21 mouse cellular contexts compared by ENCODE assay signal in the genomic region with DNA sequence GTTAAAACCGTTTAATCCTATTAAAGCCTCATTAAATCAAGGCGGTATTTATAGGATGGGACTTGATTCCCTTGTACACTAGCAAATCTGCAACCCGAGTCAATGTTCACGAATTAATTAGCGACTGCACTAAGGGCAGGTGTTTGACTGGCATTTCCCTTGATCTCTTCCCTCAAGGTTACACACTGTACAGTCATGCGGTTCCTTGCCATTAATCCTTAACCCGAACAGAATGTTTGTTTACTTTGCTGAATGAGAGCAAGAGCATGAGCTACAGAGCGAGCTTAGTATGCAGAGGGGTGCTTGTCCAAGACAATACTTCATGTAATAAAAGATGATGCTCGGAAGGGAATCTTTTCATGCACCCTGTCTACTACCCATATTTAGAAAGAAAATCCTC.
A peak's percentile ranks its signal among the peaks of the same experiment; 100 is the strongest.
DNase-seq lines count a peak whose midpoint lies in the region; ATAC-seq and TF ChIP-seq lines count a peak whose summit lies in the region.
"Had no signal": no experiment of that assay in that cellular context is flagged by ENCODE, and none has a peak within 500 bp of the region (broad histone marks: within the 10 kb centered on the region; RNA-seq: fewer than 3 reads in every experiment).

No protein-coding gene starts in this region.

- H3K4me2 ChIP-seq in midbrain, embryonic 11.5 days, result no peak overlapping the region
- no peak overlapping the region for H3K4me2 ChIP-seq in midbrain, embryonic 16.5 days (ENCODE audit: low read length)
- H3K4me2 ChIP-seq in kidney, postnatal 0 days (ENCODE audit: low read length), result no peak overlapping the region
- no peak overlapping the region for H3K4me2 ChIP-seq in midbrain, embryonic 14.5 days (ENCODE audit: low read length)
- H3K4me2 ChIP-seq: hindbrain, embryonic 12.5 days; limb, embryonic 15.5 days; neural tube, embryonic 15.5 days had no signal

- H3K36me3 ChIP-seq in midbrain, embryonic 11.5 days (ENCODE audit: control insufficient read depth, insufficient read depth, low read length), result no peaks in the 10 kb centered on the region
- H3K36me3 ChIP-seq in midbrain, embryonic 16.5 days (ENCODE audit: control insufficient read depth, insufficient read depth, low read length), result no peaks in the 10 kb centered on the region
- no peaks in the 10 kb centered on the region for H3K36me3 ChIP-seq in kidney, adult 2 months (ENCODE audit: control insufficient read depth, insufficient read depth, low read length)
- no peaks in the 10 kb centered on the region for H3K36me3 ChIP-seq in kidney, postnatal 0 days (ENCODE audit: insufficient read depth, low read length)
- H3K36me3 ChIP-seq in midbrain, embryonic 14.5 days (ENCODE audit: control insufficient read depth, insufficient read depth, low read length), result no peaks in the 10 kb centered on the region
- H3K36me3 ChIP-seq: hindbrain, embryonic 12.5 days; limb, embryonic 15.5 days; neural tube, embryonic 15.5 days had no signal

- H3K4me1 ChIP-seq in midbrain, embryonic 11.5 days (ENCODE audit: control insufficient read depth, insufficient read depth, low read length), result peaks cover 4% of the 10 kb centered on the region; the same call in 1 of the 2 replicates
- H3K4me1 ChIP-seq in midbrain, embryonic 16.5 days (ENCODE audit: control insufficient read depth, insufficient read depth, low read length), result no peaks in the 10 kb centered on the region
- H3K4me1 ChIP-seq in kidney, adult 2 months (ENCODE audit: control insufficient read depth, insufficient read depth, low read length), result no peaks in the 10 kb centered on the region
- H3K4me1 ChIP-seq in kidney, postnatal 0 days (replicated peaks; ENCODE audit: insufficient read depth, low read length), result no peaks in the 10 kb centered on the region
- no peaks in the 10 kb centered on the region for H3K4me1 ChIP-seq in midbrain, embryonic 14.5 days (ENCODE audit: control insufficient read depth, insufficient read depth, low read length)
- H3K4me1 ChIP-seq: hindbrain, embryonic 12.5 days; limb, embryonic 15.5 days had no signal

- H3K27me3 ChIP-seq in midbrain, embryonic 11.5 days (ENCODE audit: control insufficient read depth, insufficient read depth, low read length), result no peaks in the 10 kb centered on the region
- H3K27me3 ChIP-seq in midbrain, embryonic 16.5 days (ENCODE audit: control insufficient read depth, insufficient read depth, low read depth, low read length), result no peaks in the 10 kb centered on the region
- no peaks in the 10 kb centered on the region for H3K27me3 ChIP-seq in kidney, adult 2 months (replicated peaks; ENCODE audit: control insufficient read depth, insufficient read depth, low read length)
- H3K27me3 ChIP-seq in kidney, postnatal 0 days (ENCODE audit: insufficient read depth, low read length), result no peaks in the 10 kb centered on the region
- H3K27me3 ChIP-seq in midbrain, embryonic 14.5 days (ENCODE audit: control insufficient read depth, insufficient read depth, low read length), result no peaks in the 10 kb centered on the region
- H3K27me3 ChIP-seq: hindbrain, embryonic 12.5 days; limb, embryonic 15.5 days; neural tube, embryonic 15.5 days had no signal

- TF ChIP-seq POLR2A in kidney, adult 2 months (IDR thresholded peaks at IDR 0.05; ENCODE audit: low read depth, low read length), result no peak

- no peaks in the 10 kb centered on the region for H3K9me3 ChIP-seq in midbrain, embryonic 11.5 days (ENCODE audit: control insufficient read depth, low read length)
- no peaks in the 10 kb centered on the region for H3K9me3 ChIP-seq in midbrain, embryonic 16.5 days (replicated peaks; ENCODE audit: control insufficient read depth, low read length, poor library complexity, severe bottlenecking)
- no peaks in the 10 kb centered on the region for H3K9me3 ChIP-seq in kidney, postnatal 0 days (replicated peaks; ENCODE audit: low read length)
- H3K9me3 ChIP-seq in midbrain, embryonic 14.5 days (ENCODE audit: control insufficient read depth, low read length), result no peaks in the 10 kb centered on the region
- H3K9me3 ChIP-seq: hindbrain, embryonic 12.5 days; limb, embryonic 15.5 days; neural tube, embryonic 15.5 days had no signal

- WGBS in midbrain, embryonic 11.5 days, result 71% methylated on average over 9 of the region's 9 CpGs
- WGBS in midbrain, embryonic 16.5 days, result 41% methylated on average over 9 of the region's 9 CpGs
- WGBS in kidney, adult 2 months, result 13% methylated on average over 9 of the region's 9 CpGs
- WGBS in kidney, postnatal 0 days, result 19% methylated on average over 9 of the region's 9 CpGs
- WGBS in midbrain, embryonic 14.5 days, result 45% methylated on average over 9 of the region's 9 CpGs

- H3K4me3 ChIP-seq in midbrain, embryonic 11.5 days (ENCODE audit: low read depth, low read length), result no peak overlapping the region
- H3K4me3 ChIP-seq in midbrain, embryonic 16.5 days (ENCODE audit: low read depth, low read length), result no peak overlapping the region
- no peak overlapping the region for H3K4me3 ChIP-seq in kidney, adult 2 months (ENCODE audit: insufficient read depth, low read depth, low read length)
- no peak overlapping the region for H3K4me3 ChIP-seq in kidney, postnatal 0 days (replicated peaks; ENCODE audit: low read depth, low read length)
- no peak overlapping the region for H3K4me3 ChIP-seq in midbrain, embryonic 14.5 days (replicated peaks; ENCODE audit: low read depth, low read length)
- H3K4me3 ChIP-seq: gastrocnemius, adult 2 months; hindbrain, embryonic 12.5 days; left cerebral cortex, adult 2 months; limb, embryonic 15.5 days; neural tube, embryonic 15.5 days had no signal

- peak; percentile 65 for ATAC-seq in midbrain, embryonic 11.5 days (ENCODE audit: low FRiP score)
- no peak for ATAC-seq in midbrain, embryonic 16.5 days
- peak; percentile 96 for ATAC-seq in kidney, postnatal 0 days (replicated peaks; ENCODE audit: low FRiP score, low read depth)
- ATAC-seq in midbrain, embryonic 14.5 days (ENCODE audit: low FRiP score, low TSS enrichment), result no peak
- ATAC-seq: forebrain, embryonic 14.5 days had no signal

- no peak overlapping the region for H3K9ac ChIP-seq in midbrain, embryonic 11.5 days (ENCODE audit: low read length)
- no peak overlapping the region for H3K9ac ChIP-seq in midbrain, embryonic 16.5 days (ENCODE audit: low read depth, low read length)
- H3K9ac ChIP-seq in kidney, postnatal 0 days (ENCODE audit: low read depth, low read length), result no peak overlapping the region
- no peak overlapping the region for H3K9ac ChIP-seq in midbrain, embryonic 14.5 days (replicated peaks; ENCODE audit: low read length)
- H3K9ac ChIP-seq: hindbrain, embryonic 12.5 days; limb, embryonic 15.5 days; neural tube, embryonic 15.5 days had no signal

- no peak for TF ChIP-seq CTCF in kidney, adult 2 months (conservative IDR thresholded peaks at IDR 0.05; ENCODE audit: insufficient read depth, insufficient read length, low read depth, low read length)
- TF ChIP-seq CTCF in kidney, postnatal 0 days (IDR thresholded peaks at IDR 0.05; ENCODE audit: low read depth), result no peak

- H3K27ac ChIP-seq in midbrain, embryonic 11.5 days (ENCODE audit: low read depth, low read length), result no peak overlapping the region
- H3K27ac ChIP-seq in midbrain, embryonic 16.5 days (ENCODE audit: low read length), result no peak overlapping the region
- H3K27ac ChIP-seq in kidney, adult 2 months (ENCODE audit: insufficient read depth, low read depth, low read length), result no peak overlapping the region
- no peak overlapping the region for H3K27ac ChIP-seq in kidney, postnatal 0 days
- no peak overlapping the region for H3K27ac ChIP-seq in midbrain, embryonic 14.5 days (replicated peaks; ENCODE audit: low read depth, low read length)
- H3K27ac ChIP-seq: gastrocnemius, adult 2 months; hindbrain, embryonic 12.5 days; left cerebral cortex, adult 2 months; limb, embryonic 15.5 days; macrophage; neural tube, embryonic 15.5 days had no signal

- DNase-seq in midbrain, embryonic 11.5 days (ENCODE audit: low spot score, missing footprints), result no peak
- peak; percentile 88 for DNase-seq in kidney, adult 2 months
- DNase-seq in kidney, postnatal 0 days (ENCODE audit: low spot score), result peak; percentile 70
- DNase-seq in midbrain, embryonic 14.5 days, result peak; percentile 35
- no peak for DNase-seq in cerebellum, postnatal 10 days
- DNase-seq in left cerebral cortex, adult 9 months (ENCODE audit: low spot score in 2 of 2), result no peak
- DNase-seq in layer of hippocampus, postnatal 14 days (ENCODE audit: low spot score in 2 of 2), result no peak
- DNase-seq: adrenal gland, postnatal 36 days; cerebellum, adult 11-12 months; gastrocnemius, adult 2 months; layer of hippocampus, adult 9-11 months; left cerebral cortex, postnatal 4 days; right cerebral cortex, postnatal 25 days; spleen, adult 18-20 months had no signal

Comparison
In these comparisons a context has a peak if more than half of its experiments do, and no peak if none do; other contexts are left out.
1. ATAC-seq: peak in midbrain, embryonic 11.5 days (single experiment) and kidney, postnatal 0 days (single experiment); none in midbrain, embryonic 16.5 days (single experiment) and midbrain, embryonic 14.5 days (single experiment).
2. DNase-seq: peak in kidney, adult 2 months (single experiment), kidney, postnatal 0 days (single experiment) and midbrain, embryonic 14.5 days (single experiment); none in midbrain, embryonic 11.5 days (single experiment), cerebellum, postnatal 10 days (0 of 2), left cerebral cortex, adult 9 months (0 of 2) and layer of hippocampus, postnatal 14 days (0 of 2).